Mouse (Mus musculus): Measurements from ENCODE around the gene Ift80. TPM values are rescaled to one million over a fixed set of nuclear protein-coding genes. Genes with fewer than 3 reads are reported as not detected.

Ift80 gene
- 21.7 and 26.2 TPM in 2 replicates for polyA plus RNA-seq (2014; fragmentation: Nextera tagmentation; extraction: Ambion mirVana)

- Histone ChIP-seq H3K9ac (ENCODE audit: low read length) (peak within 1 kb of the TSS; percentile 98), H3K4me3 (ENCODE audit: low read depth, low read length) (peak within 1 kb of the TSS; percentile 98), H3K36me3 (ENCODE audit: control insufficient read depth, insufficient read depth, low read length) (no peaks in the 10 kb centered on the region), H3K4me1 (ENCODE audit: control insufficient read depth, insufficient read depth, low read length) (peaks cover 13% of the 10 kb centered on the region), H3K9me3 (ENCODE audit: control insufficient read depth, low read length) (no peaks in the 10 kb centered on the region; the same call in 1 of the 2 replicates), H3K27ac (ENCODE audit: low read depth, low read length) (peak within 1 kb of the TSS; percentile 88), H3K27me3 (ENCODE audit: control insufficient read depth, insufficient read depth, low read length) (no peaks in the 10 kb centered on the region), H3K4me2 (peak within 1 kb of the TSS; percentile 61)
- ATAC-seq (ENCODE audit: low FRiP score) (peak; percentile 96), DNase-seq (ENCODE audit: low spot score, missing footprints) (peak; percentile 100)
- under 1% methylated on average over 73 of the region's 76 CpGs for WGBS
Observed at GRCm38 (mm10) chr3:69004437-69005337, at the start of gene Ift80, which contains the start of gene Smc4. Gene Ift80, minus strand, starts transcription at chr3:69004570. Gene Smc4, plus strand, starts transcription at chr3:69004738.

DNA sequence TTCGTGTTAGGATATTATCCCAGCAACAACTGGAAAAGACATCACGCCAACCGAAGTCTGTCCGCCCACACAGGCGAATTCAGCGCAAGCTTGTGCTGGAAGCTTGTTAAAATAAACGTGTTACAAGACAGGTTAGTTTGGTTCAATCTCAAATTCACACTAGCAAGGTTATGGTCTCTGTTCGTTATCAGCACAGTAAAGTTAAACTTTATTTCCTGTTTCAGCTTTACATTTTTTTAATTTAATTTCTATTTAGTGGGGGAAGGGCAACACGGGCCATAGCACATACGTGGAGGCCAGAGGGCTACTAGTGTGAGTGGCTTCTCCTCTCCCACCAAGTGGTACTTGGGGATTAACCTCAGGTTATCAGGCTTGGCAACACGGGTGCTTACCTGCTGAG is 47.5 kb upstream of the Ift80 start:
- 91% methylated on average over 11 of the region's 11 CpGs for WGBS
- DNase-seq (ENCODE audit: low spot score, missing footprints): no peak

GRCm38 (mm10) chr3:69049011-69049410 is 44.6 kb upstream of the Ift80 start:
- DNase-seq (ENCODE audit: low spot score, missing footprints) (no peak), ATAC-seq (ENCODE audit: low FRiP score) (no peak)
- H3K27me3 ChIP-seq (ENCODE audit: control insufficient read depth, insufficient read depth, low read length): no peaks in the 10 kb centered on the region
- 74% methylated on average over 6 of the region's 6 CpGs for WGBS
- H3K4me1 ChIP-seq (ENCODE audit: control insufficient read depth, insufficient read depth, low read length): no peaks in the 10 kb centered on the region
- no peak overlapping the region for H3K4me3 ChIP-seq (ENCODE audit: low read depth, low read length)
- H3K9me3 ChIP-seq (ENCODE audit: control insufficient read depth, low read length): no peaks in the 10 kb centered on the region
- no peaks in the 10 kb centered on the region for H3K36me3 ChIP-seq (ENCODE audit: control insufficient read depth, insufficient read depth, low read length)
- H3K4me2 ChIP-seq: no peak overlapping the region
- H3K27ac ChIP-seq (ENCODE audit: low read depth, low read length): no peak overlapping the region
- no peak overlapping the region for H3K9ac ChIP-seq (ENCODE audit: low read length)

More for the DNA sequence above, 47.5 kb upstream of the Ift80 start:
- no peaks in the 10 kb centered on the region for H3K27me3 ChIP-seq (ENCODE audit: control insufficient read depth, insufficient read depth, low read length)
- no peaks in the 10 kb centered on the region for H3K9me3 ChIP-seq (ENCODE audit: control insufficient read depth, low read length)
- no peaks in the 10 kb centered on the region for H3K4me1 ChIP-seq (ENCODE audit: control insufficient read depth, insufficient read depth, low read length)
- no peak overlapping the region for H3K27ac ChIP-seq (ENCODE audit: low read depth, low read length)
- ATAC-seq (ENCODE audit: low FRiP score): no peak
- no peaks in the 10 kb centered on the region for H3K36me3 ChIP-seq (ENCODE audit: control insufficient read depth, insufficient read depth, low read length)
- no peak overlapping the region for H3K9ac ChIP-seq (ENCODE audit: low read length)
- no peak overlapping the region for H3K4me3 ChIP-seq (ENCODE audit: low read depth, low read length)
- no peak overlapping the region for H3K4me2 ChIP-seq

DNA sequence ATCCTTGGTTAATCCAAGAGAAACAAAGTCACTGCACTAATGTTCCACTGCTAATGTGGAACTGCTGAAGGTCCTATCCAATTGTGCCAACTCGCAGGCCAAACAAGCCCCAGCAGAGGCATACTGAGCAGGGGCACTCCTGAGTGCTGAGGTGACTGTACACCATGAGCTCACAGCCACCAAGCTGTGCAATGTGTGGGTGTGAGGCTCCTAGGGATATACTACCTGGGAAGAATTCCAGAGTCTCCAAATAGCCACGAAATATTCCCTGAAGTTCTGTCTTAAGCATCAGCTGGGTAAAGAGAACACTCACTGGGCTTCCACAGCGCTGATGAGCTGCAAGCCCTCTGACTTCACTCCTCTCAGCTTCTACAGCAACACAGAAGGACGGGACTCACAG is 43.3 kb upstream of the Ift80 start:
- ATAC-seq (ENCODE audit: low FRiP score): no peak
- Histone ChIP-seq H3K4me1 (ENCODE audit: control insufficient read depth, insufficient read depth, low read length) (no peaks in the 10 kb centered on the region; the same call in 1 of the 2 replicates), H3K4me3 (ENCODE audit: low read depth, low read length) (no peak overlapping the region), H3K27ac (ENCODE audit: low read depth, low read length) (no peak overlapping the region), H3K9ac (ENCODE audit: low read length) (no peak overlapping the region), H3K4me2 (no peak overlapping the region), H3K9me3 (ENCODE audit: control insufficient read depth, low read length) (no peaks in the 10 kb centered on the region), H3K36me3 (ENCODE audit: control insufficient read depth, insufficient read depth, low read length) (no peaks in the 10 kb centered on the region), H3K27me3 (ENCODE audit: control insufficient read depth, insufficient read depth, low read length) (no peaks in the 10 kb centered on the region)
- no peak for DNase-seq (ENCODE audit: low spot score, missing footprints)
- whole genome bisulfite sequencing: 77% methylated on average over 4 of the region's 4 CpGs

DNA sequence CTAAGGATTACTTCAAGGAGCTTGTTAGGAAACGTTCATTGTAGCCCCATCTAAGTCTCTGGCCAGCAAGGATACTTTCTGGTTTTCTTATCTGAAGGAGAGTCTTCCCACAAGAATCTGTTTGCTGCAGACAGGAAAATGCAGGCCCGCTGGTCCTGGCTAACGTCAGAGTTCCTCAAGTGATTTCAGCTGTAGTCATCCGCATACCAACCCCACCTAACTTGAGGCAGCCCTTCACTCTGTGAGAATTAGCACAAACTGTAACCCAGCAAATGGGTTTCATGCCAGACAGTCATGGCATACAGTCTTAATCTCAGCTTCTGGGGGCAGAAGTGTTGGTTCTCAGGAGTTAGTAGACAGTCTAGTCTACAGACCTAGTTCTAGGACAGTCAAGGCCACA is 42.1 kb upstream of the Ift80 start:
- Histone ChIP-seq H3K9me3 (ENCODE audit: control insufficient read depth, low read length) (no peaks in the 10 kb centered on the region), H3K36me3 (ENCODE audit: control insufficient read depth, insufficient read depth, low read length) (peaks cover 3% of the 10 kb centered on the region; the same call in 1 of the 2 replicates), H3K4me3 (ENCODE audit: low read depth, low read length) (no peak overlapping the region), H3K4me2 (no peak overlapping the region), H3K9ac (ENCODE audit: low read length) (no peak overlapping the region), H3K27ac (ENCODE audit: low read depth, low read length) (no peak overlapping the region), H3K4me1 (ENCODE audit: control insufficient read depth, insufficient read depth, low read length) (peaks cover 4% of the 10 kb centered on the region), H3K27me3 (ENCODE audit: control insufficient read depth, insufficient read depth, low read length) (no peaks in the 10 kb centered on the region)
- no peak for DNase-seq (ENCODE audit: low spot score, missing footprints)
- no peak for ATAC-seq (ENCODE audit: low FRiP score)
- 73% methylated on average over 4 of the region's 4 CpGs for WGBS

DNA sequence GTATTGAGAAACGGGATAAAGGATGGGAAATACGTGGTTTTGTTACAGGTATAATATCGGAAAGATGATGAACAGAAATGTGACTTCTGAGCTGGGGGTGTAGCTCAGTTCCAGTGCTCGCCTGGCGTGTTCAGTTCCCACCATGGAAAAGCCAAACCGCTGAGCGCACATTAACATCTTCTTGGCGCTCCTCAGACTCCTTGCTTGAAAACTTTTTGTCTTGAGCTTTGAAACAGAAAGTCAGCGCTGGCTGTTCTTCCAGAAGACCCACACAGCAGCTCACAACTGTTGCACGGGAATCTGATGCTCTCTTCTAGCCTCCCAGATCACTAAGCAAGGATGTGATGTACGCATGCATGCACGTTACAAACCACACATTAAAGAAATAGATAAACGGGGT is 41.4 kb upstream of the Ift80 start:
- peaks cover 3% of the 10 kb centered on the region; the same call in 1 of the 2 replicates for H3K36me3 ChIP-seq (ENCODE audit: control insufficient read depth, insufficient read depth, low read length)
- H3K27ac ChIP-seq (ENCODE audit: low read depth, low read length): no peak overlapping the region
- DNase-seq (ENCODE audit: low spot score, missing footprints): peak; percentile 91
- ATAC-seq (ENCODE audit: low FRiP score): no peak
- no peaks in the 10 kb centered on the region for H3K9me3 ChIP-seq (ENCODE audit: control insufficient read depth, low read length)
- H3K9ac ChIP-seq (ENCODE audit: low read length): peak overlapping the region; percentile 99
- H3K4me2 ChIP-seq: peak overlapping the region; percentile 62
- whole genome bisulfite sequencing: 21% methylated on average over 13 of the region's 13 CpGs
- H3K27me3 ChIP-seq (ENCODE audit: control insufficient read depth, insufficient read depth, low read length): no peaks in the 10 kb centered on the region
- H3K4me3 ChIP-seq (ENCODE audit: low read depth, low read length): peak overlapping the region; percentile 92; the same call in 1 of the 2 replicates
- peaks cover 7% of the 10 kb centered on the region for H3K4me1 ChIP-seq (ENCODE audit: control insufficient read depth, insufficient read depth, low read length)

DNA sequence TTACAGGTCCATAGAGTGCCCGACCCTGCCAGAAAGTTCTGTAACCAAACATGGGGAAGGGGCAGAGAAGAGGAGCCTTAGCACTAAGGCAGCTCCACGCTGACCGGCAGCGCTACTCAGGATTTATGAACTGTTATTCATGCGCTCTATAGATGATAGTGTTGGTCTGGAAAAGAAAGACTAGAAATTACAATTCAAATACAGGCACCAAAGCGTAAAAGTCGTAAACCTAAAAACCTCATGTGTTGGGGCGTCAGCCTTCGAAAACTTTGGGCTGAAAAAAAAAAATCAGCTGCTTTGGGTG is 41.0 kb upstream of the Ift80 start:
- Histone ChIP-seq H3K4me3 (ENCODE audit: low read depth, low read length) (peak overlapping the region; percentile 92), H3K4me1 (ENCODE audit: control insufficient read depth, insufficient read depth, low read length) (peaks cover 7% of the 10 kb centered on the region), H3K9ac (ENCODE audit: low read length) (peak overlapping the region; percentile 99), H3K9me3 (ENCODE audit: control insufficient read depth, low read length) (no peaks in the 10 kb centered on the region), H3K27me3 (ENCODE audit: control insufficient read depth, insufficient read depth, low read length) (no peaks in the 10 kb centered on the region), H3K4me2 (peak overlapping the region; percentile 62), H3K27ac (ENCODE audit: low read depth, low read length) (peak overlapping the region; percentile 89), H3K36me3 (ENCODE audit: control insufficient read depth, insufficient read depth, low read length) (peaks cover 3% of the 10 kb centered on the region; the same call in 1 of the 2 replicates)
- DNase-seq (ENCODE audit: low spot score, missing footprints) (no peak), ATAC-seq (ENCODE audit: low FRiP score) (no peak)
- WGBS: 10% methylated on average over 9 of the region's 9 CpGs

GRCm38 (mm10) chr3:69044645-69045399 is 40.5 kb upstream of the Ift80 start, which contains the start of gene Trim59:
Gene Trim59, minus strand, starts transcription at chr3:69044755.
- Histone ChIP-seq H3K9ac (ENCODE audit: low read length) (peak within 1 kb of the TSS; percentile 99), H3K9me3 (ENCODE audit: control insufficient read depth, low read length) (no peaks in the 10 kb centered on the region), H3K27me3 (ENCODE audit: control insufficient read depth, insufficient read depth, low read length) (no peaks in the 10 kb centered on the region), H3K27ac (ENCODE audit: low read depth, low read length) (peak within 1 kb of the TSS; percentile 89), H3K4me3 (ENCODE audit: low read depth, low read length) (peak within 1 kb of the TSS; percentile 92), H3K36me3 (ENCODE audit: control insufficient read depth, insufficient read depth, low read length) (peaks cover 6% of the 10 kb centered on the region; the same call in 1 of the 2 replicates), H3K4me2 (peak within 1 kb of the TSS; percentile 62), H3K4me1 (ENCODE audit: control insufficient read depth, insufficient read depth, low read length) (peaks cover 7% of the 10 kb centered on the region)
- DNase-seq (ENCODE audit: low spot score, missing footprints): peak; percentile 100
- peak; percentile 96 for ATAC-seq (ENCODE audit: low FRiP score)
- under 1% methylated on average over 74 of the region's 80 CpGs for WGBS
